Mouse (Mus musculus) bone marrow macrophage, adult 2 months (primary cell): Measurements from ENCODE around the gene Camk2d. TPM values are rescaled to one million over a fixed set of nuclear protein-coding genes. Genes with fewer than 3 reads are reported as not detected.

Experiments
- H3K27ac ChIP-seq: 2 replicates; pipeline ENCODE4 v1.5.1; 2012; ENCODE audit warnings: low read depth, low read length; ENCODE audit not compliant: insufficient read depth
- H3K4me1 ChIP-seq: 2 replicates; pipeline ENCODE4 v1.6.1; 2012; ENCODE audit warnings: low read length; ENCODE audit not compliant: control insufficient read depth, insufficient read depth
- H3K4me3 ChIP-seq: 2 replicates; pipeline ENCODE4 v1.5.1; 2012; ENCODE audit warnings: mild to moderate bottlenecking, low read length, moderate library complexity; ENCODE audit not compliant: insufficient read depth
- CTCF ChIP-seq: IDR thresholded peaks from 2 replicates; pipeline ENCODE4 v1.5.1; 2012; ENCODE audit warnings: low read depth, mild to moderate bottlenecking, low read length, moderate library complexity
- POLR2A ChIP-seq: IDR thresholded peaks from 2 replicates; pipeline ENCODE4 v1.6.1; 2012; ENCODE audit warnings: mild to moderate bottlenecking, low read depth, low read length, borderline replicate concordance
- polyA plus RNA-seq: library from polyadenylated mRNA; stranded (reverse); fragments of >200 nt; gene quantifications from 2 replicates; pipeline ENCODE4 v1.2.4, GENCODE M21; 2012; ENCODE audit not compliant: missing spikeins, insufficient read depth, insufficient read length

Gene Camk2d
- polyA plus RNA-seq, 1 experiment = 59.0 TPM

DNA sequence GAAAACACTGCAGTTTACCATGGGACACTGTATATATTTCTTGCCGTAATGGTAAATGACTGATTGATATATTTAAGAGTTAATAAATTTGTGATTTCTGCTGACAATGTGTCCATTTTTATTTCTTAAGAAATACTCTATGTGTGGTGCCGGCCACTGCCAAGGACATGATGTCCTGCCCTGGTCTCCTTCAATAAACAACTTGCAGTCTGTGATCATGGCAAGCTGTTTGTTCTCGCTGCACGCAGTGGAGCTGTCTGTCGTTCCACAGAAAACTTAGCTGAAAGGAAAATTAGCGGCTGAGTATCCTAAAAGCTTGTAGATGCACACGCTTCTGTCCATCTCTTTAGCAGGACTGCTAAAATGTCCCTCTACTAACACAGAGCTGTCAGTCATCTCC is 248.7 kb downstream of the Camk2d start:
- peaks cover 13% of the 10 kb centered on the region for H3K4me1 ChIP-seq
- TF ChIP-seq POLR2A (no peak), CTCF (no peak)
- no peak overlapping the region for H3K4me3 ChIP-seq
- no peak overlapping the region for H3K27ac ChIP-seq

- H3K27ac ChIP-seq = no peak overlapping the region
- peaks cover 13% of the 10 kb centered on the region for H3K4me1 ChIP-seq
- H3K4me3 ChIP-seq = no peak overlapping the region
- TF ChIP-seq CTCF (no peak), POLR2A (no peak)
Observed at GRCm38 (mm10) chr3:126848081-126848480, 252.0 kb downstream of the Camk2d start.

- no peak overlapping the region for H3K27ac ChIP-seq
- no peak for TF ChIP-seq POLR2A
- TF ChIP-seq CTCF = no peak
- no peaks in the 10 kb centered on the region for H3K4me1 ChIP-seq
- no peak overlapping the region for H3K4me3 ChIP-seq
Observed at GRCm38 (mm10) chr3:126860442-126860841, 264.3 kb downstream of the Camk2d start.

DNA sequence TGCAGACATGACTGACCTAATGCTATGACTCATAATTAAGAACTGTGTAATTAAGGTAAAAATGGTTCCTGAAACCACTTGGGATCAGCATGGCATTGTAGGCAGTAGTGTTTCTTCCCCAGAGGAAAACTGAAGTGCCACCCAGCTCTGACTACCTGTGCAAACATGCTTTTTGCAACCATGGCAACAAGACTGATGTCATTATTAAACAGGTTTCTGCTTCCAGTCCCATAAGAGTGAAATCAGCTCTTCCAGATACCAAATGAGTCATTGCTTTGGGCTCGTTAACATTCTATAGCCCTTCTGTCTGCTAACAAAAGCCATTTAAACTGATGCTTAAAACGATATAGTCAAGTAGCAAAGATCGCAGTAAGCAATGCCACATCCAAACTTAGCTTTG is 273.5 kb downstream of the Camk2d start:
- Histone ChIP-seq H3K27ac (no peak overlapping the region), H3K4me1 (no peaks in the 10 kb centered on the region), H3K4me3 (no peak overlapping the region)
- no peak for TF ChIP-seq CTCF
- no peak for TF ChIP-seq POLR2A

GRCm38 (mm10) chr3:126870688-126871087 is 274.6 kb downstream of the Camk2d start:
- no peak overlapping the region for H3K4me3 ChIP-seq
- TF ChIP-seq CTCF (no peak), POLR2A (no peak)

DNA sequence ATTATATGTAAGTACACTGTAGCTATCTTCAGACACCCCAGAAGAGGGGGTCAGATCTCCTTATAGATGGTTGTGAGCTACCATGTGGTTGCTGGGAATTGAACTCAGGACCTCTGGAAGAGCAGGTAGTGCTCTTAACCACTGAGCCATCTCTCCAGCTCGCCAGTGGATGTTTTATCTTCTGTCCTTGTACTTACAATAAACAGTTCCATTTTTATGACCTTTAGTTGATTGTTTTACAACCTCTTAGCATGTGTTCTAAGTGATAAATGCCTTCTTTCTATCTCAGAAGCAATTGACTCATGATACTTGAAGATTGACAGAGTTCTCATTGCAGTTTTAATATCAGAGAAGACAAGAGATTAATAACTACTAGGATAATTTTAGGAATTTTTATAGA is 282.1 kb downstream of the Camk2d start:
- H3K4me1 ChIP-seq = no peaks in the 10 kb centered on the region
- TF ChIP-seq POLR2A (no peak), CTCF (no peak)
- no peak overlapping the region for H3K4me3 ChIP-seq

More at GRCm38 (mm10) chr3:126870688-126871087, 274.6 kb downstream of the Camk2d start:
- Histone ChIP-seq H3K27ac (no peak overlapping the region), H3K4me1 (no peaks in the 10 kb centered on the region)

DNA sequence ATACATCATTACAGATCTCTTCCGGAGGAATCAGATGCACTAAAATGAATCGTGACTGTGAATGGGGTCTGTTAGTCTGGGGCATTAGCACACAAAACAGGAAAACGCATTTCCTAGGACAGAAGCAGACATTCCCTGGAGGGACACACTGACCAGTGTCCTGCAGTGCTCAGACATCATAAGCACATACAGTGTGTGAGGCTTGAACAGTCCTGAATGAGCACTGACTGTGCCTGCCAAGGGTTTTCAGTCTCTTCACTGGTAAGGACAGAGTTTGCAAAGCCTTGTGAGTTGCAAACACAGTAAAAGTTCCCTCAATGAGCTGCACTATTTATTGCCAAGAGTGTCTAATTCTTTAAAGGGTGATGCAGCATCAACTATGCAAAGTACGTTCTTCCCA is 290.0 kb downstream of the Camk2d start:
- H3K4me1 ChIP-seq = no peaks in the 10 kb centered on the region
- TF ChIP-seq CTCF (no peak), POLR2A (no peak)
- H3K27ac ChIP-seq = no peak overlapping the region
- H3K4me3 ChIP-seq = no peak overlapping the region

More for the DNA sequence above, 282.1 kb downstream of the Camk2d start:
- no peak overlapping the region for H3K27ac ChIP-seq

DNA sequence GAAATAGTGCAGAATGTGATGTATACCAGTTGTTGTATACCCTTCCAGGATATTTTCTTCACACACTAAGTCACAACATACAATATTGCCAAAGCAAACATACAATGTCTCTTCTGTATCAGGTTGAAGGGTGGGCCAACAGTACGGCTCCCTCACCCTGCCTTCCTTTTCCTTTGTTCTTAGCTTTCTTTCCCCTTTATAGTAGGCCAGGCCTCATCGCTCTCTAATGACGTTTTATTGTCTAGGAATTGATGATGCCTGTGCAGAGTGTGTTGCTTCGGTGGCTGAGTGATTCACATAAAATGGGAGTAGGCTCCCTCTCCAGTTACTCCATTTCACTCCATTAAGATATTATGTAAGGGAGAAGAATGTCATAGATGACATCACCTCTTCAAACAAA is 290.5 kb downstream of the Camk2d start:
- Histone ChIP-seq H3K27ac (no peak overlapping the region), H3K4me1 (no peaks in the 10 kb centered on the region), H3K4me3 (no peak overlapping the region)
- no peak for TF ChIP-seq POLR2A
- TF ChIP-seq CTCF = no peak

Other genes with a start within 250 kb of the Camk2d start
- not detected in 2 replicates for gene Arsj, start 232.6 kb upstream of the Camk2d start, polyA plus RNA-seq